ENCODE assay signal across 8 mouse cellular contexts in the genomic region with DNA sequence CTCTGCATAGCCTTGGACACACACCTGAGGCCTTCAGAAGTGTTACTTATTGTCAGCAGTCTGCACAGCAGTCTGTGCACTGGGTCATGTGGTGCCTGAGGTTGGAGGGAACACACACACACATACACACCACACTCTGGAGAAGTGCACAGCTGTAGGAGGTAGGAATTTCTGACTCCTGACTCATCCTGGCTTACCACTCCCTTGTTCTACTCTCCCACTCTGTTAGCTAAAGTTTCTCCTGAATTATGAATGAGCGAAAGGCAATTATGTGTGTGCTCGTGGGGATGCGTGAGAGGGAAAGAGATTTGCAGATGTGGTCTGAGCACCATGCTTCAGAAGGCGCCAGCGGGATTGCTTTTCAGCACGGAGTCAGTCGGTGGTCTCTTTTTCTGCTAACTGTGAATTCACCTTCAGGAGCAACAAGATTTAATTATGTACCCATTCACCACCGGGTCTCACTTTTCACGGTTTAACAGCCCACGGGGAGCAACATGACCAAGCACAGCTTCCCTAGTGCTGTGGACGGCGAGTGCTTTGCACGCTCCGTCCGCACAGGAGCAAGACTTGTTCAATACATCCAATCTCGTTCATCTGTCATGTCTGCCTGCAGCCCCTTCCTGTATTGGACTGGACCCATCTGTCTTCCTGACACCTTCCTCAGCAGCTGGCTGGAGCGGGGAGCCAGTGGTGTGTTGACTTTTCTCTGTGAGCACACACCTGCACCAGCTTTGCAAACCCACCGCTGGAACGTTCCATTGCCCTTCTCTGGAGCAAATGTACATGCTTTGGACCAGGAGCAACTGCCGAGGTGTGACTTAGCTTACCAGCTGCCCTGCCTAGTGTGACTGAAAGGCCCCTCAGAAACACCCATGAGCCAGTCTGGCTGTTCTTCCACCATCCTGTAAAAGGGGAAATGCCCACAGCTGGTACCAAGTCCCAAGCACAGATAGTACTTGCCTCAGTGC.
DNase-seq lines count a peak whose midpoint lies in the region; ATAC-seq and TF ChIP-seq lines count a peak whose summit lies in the region.

No protein-coding gene starts in this region.

- no peak overlapping the region for H3K4me3 ChIP-seq in gastrocnemius, adult 2 months
- H3K4me3 ChIP-seq in forebrain, embryonic 13.5 days, result no peak overlapping the region
- no peak overlapping the region for H3K4me3 ChIP-seq in midbrain, embryonic 11.5 days (ENCODE audit: low read depth, low read length)

- ATAC-seq in forebrain, embryonic 13.5 days, result peak; percentile 50; the same call in 1 of the 2 replicates
- ATAC-seq in midbrain, embryonic 11.5 days (ENCODE audit: low FRiP score), result peak; percentile 10; the same call in 1 of the 2 replicates
- no peak for ATAC-seq in activated CD4-positive, CD25-positive, alpha-beta regulatory T cell, adult 4 months

- no peak overlapping the region for H3K9ac ChIP-seq in forebrain, embryonic 13.5 days
- H3K9ac ChIP-seq in midbrain, embryonic 11.5 days (ENCODE audit: low read length), result no peak overlapping the region

- no peaks in the 10 kb centered on the region for H3K36me3 ChIP-seq in forebrain, embryonic 13.5 days (ENCODE audit: poor library complexity, severe bottlenecking)
- no peaks in the 10 kb centered on the region for H3K36me3 ChIP-seq in midbrain, embryonic 11.5 days (ENCODE audit: control insufficient read depth, insufficient read depth, low read length)

- TF ChIP-seq CTCF in gastrocnemius, adult 2 months (IDR thresholded peaks at IDR 0.05), result no peak

- no peak for DNase-seq in gastrocnemius, adult 2 months
- DNase-seq in gastrocnemius, postnatal 36 days, result no peak
- peak; percentile 79 for DNase-seq in 3T3-L1 (ENCODE audit: low read depth, low spot score)
- no peak for DNase-seq in midbrain, embryonic 11.5 days (ENCODE audit: low spot score, missing footprints)
- no peak for DNase-seq in layer of hippocampus, postnatal 36 days
- DNase-seq in adrenal gland, adult 18-20 months (ENCODE audit: low spot score in 2 of 2), result no peak

- no peak overlapping the region for H3K4me2 ChIP-seq in forebrain, embryonic 13.5 days
- H3K4me2 ChIP-seq in midbrain, embryonic 11.5 days, result no peak overlapping the region

- H3K9me3 ChIP-seq in forebrain, embryonic 13.5 days (replicated peaks), result no peaks in the 10 kb centered on the region
- H3K9me3 ChIP-seq in midbrain, embryonic 11.5 days (ENCODE audit: control insufficient read depth, low read length), result no peaks in the 10 kb centered on the region

- peak overlapping the region; percentile 77 for H3K27ac ChIP-seq in gastrocnemius, adult 2 months
- no peak overlapping the region for H3K27ac ChIP-seq in forebrain, embryonic 13.5 days
- H3K27ac ChIP-seq in midbrain, embryonic 11.5 days (ENCODE audit: low read depth, low read length), result no peak overlapping the region

- H3K4me1 ChIP-seq in forebrain, embryonic 13.5 days, result peaks cover 3% of the 10 kb centered on the region
- peaks cover 6% of the 10 kb centered on the region; the same call in 1 of the 2 replicates for H3K4me1 ChIP-seq in midbrain, embryonic 11.5 days (ENCODE audit: control insufficient read depth, insufficient read depth, low read length)

- WGBS in forebrain, embryonic 13.5 days, result 81% methylated on average over 20 of the region's 20 CpGs
- WGBS in midbrain, embryonic 11.5 days, result 82% methylated on average over 20 of the region's 20 CpGs

- peaks cover 6% of the 10 kb centered on the region for H3K27me3 ChIP-seq in forebrain, embryonic 13.5 days
- no peaks in the 10 kb centered on the region for H3K27me3 ChIP-seq in midbrain, embryonic 11.5 days (ENCODE audit: control insufficient read depth, insufficient read depth, low read length)

- intact Hi-C loops in gastrocnemius, adult 2 months (cut with DNase I), result loop anchor here (10.0 kb wide), 1 partner anchor 523 kb away; a partner anchor contains a TSS
- intact Hi-C loops in gastrocnemius, postnatal 36 days (cut with DNase I), result no loop called here
